Mouse (Mus musculus): ENCODE measurements around the gene Fra10ac1.

The Fra10ac1 gene

DNA sequence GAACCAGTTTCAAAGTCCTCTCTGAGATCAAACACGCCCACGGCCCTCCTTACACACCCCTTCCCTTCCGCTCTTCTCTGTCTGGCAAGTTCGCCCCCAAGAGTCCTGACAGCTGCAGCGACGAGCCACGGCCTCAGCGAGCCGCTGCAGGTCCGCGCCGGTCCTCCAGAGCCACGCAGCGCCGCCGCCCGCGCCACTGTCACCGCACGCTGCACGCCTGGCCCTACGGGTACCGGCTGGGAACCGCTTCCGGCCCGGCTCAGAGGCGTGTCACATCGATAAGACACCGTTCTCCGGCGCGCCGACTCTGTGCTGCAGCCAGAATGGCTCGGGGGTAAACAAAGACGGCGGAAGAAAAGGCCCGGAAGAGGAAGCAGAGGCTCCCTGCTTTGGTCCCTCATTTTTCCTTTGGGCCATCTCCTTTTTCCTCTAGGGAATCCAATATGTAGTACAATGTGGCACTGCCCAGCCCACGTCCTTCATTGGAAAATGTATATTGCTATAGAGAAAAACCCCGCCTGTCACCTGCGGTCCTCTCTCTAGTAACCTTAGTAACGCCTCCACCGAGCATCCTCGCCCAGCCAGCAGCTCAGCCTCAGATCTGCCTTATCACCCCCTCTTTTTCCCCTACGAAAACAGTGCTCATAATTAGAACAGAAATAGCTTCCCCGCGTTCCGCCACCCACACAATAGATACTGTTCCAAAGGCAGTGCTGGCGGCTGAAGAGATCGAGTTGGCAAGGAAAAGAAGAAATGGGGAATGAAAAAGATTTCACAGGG lies at the start of gene Fra10ac1:
Gene Fra10ac1 (minus strand): TSS at position 252 of the 780 bp plus-strand sequence.
- peak; percentile 89 to 96 for DNase-seq

DNA sequence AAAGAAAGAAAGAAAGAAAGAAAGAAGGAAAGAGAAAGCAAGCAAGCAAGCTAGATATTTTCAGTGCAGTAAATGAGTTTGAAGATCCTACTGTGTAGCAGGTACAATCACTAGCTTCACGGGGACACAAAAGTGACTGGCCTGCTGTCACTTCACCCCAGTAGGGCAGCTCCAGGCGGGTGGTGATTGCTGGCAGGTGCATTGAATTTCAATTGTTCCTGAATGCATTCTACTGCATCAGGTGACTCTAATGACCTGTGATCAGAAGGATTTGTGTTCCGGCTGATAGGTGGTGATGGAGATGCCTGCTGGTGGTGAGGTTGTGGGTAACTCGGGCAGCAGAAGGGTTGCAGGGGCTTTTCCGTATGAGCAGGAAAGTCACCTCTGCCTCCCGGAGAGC lies 47.1 kb upstream of the Fra10ac1 start:
- DNase-seq: peak; percentile 36 to 46

DNA sequence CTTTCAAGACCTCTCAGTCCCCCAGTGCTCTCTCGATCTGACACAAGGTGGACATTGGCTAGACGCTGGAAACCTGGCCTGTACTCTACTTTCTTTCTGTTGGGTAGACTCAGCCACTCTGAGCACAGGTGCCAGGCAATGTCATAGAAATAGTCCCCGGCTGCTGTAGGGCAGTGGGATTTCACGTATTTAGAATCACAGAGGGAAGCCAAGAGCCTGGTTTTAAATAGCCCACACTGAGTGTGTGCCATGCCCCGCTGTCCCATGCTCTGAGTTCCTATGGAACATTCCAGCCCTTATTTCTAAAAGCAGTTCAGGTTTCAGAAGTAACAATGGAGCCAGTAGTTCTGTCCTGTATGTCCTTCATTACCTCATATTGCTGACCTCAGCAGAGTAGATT lies 43.5 kb upstream of the Fra10ac1 start:
- DNase-seq: peak; percentile 30 to 40

DNA sequence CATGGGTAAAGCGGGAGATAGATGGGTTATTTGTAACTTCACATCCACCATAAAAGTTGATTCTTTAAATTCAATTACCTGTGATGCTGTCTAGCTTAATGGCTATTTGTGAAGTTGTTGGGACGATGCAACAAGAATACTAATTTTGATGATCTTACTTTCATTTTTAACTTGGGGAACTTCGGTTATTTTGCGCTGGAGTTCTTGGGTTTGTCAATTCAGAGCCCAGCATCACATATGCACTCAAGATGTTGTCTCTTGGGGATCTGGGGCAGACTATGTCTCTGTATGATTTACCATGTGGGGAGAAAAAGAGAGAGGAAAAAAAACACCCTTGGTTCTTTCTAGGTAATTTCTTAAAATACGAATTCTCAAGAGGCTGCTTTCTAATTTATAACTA lies 41.8 kb upstream of the Fra10ac1 start:
- no peak for DNase-seq

DNA sequence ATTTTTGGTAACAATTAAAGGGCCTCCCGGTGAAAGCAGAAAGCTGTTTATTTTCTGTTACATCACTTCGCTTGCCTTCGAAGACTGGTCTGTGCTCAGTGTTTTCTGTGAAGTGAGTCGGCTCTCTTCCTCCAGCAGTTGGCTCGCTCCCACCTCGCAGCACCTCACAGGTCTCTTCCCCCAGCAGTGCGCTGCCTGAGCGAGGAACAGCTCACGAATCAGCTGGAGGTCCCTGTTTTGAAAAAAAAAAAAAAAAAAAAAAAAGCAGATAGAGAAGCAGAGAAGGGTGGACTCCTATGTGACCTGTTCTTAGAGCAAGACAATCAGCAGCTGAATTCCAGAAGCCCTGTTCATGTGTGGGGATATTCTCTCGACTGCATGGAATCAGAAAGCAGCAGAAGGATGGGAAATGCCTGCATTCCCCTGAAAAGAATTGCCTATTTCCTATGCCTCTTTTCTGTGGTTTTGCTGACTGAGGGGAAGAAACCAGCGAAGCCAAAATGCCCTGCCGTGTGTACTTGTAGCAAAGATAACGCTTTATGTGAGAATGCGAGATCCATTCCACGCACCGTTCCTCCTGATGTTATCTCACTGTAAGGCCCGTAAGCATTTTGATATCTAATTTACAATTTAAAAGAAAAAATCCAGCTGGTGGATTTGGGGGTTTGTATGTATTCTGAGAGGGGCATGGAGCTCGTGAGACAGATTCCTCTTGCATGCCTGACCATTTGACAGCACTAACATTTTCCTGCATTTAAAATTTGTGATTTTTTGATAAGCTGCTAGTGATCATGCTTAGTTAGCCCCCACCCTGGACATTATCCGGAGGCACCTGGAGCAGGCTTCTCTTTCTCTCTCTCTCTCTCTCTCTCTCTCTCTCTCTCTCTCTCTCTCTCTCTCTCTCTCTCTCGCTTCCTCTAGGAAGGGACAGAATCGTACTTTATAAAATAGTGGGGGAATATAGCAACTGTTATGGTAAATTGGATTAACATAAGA lies 40.8 kb upstream of the Fra10ac1 start, which contains the start of gene Lgi1:
Gene Lgi1 (plus strand): TSS at position 32 of the 996 bp plus-strand sequence.
- peak; percentile 79 to 81 for DNase-seq

DNA sequence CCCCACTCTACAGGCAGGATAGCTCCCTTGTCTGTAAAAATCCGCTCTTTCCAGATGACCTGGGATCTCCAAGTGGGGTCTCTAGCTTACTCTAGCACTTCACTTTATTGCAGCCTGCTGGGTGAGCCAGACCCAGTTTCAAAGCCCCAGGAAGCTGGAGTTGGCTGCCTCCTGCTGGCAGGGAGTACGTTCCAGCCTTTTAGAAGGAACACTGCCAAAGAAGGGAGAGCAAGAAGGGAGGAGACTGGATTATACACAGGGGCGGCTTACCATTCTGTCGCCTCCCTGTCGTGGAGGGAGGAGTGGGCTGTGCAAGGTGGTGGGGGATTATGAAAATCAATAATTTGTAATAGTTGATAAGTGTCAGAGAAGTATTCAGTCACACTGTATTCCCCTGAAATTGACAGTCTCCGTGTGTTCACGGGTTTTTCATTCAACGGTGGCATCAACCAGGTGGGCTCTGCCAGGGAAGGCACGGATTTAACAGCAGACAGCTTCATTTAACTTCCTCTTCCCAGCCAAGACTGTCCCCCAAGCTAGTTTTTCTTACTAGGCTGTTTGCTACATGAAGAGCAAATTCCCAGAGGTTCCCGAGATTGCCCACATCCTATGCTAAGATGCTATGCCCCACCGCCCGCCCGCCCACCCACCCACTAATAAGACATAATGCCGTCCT lies 40.0 kb upstream of the Fra10ac1 start:
- peak; percentile 63 to 72 for DNase-seq

DNA sequence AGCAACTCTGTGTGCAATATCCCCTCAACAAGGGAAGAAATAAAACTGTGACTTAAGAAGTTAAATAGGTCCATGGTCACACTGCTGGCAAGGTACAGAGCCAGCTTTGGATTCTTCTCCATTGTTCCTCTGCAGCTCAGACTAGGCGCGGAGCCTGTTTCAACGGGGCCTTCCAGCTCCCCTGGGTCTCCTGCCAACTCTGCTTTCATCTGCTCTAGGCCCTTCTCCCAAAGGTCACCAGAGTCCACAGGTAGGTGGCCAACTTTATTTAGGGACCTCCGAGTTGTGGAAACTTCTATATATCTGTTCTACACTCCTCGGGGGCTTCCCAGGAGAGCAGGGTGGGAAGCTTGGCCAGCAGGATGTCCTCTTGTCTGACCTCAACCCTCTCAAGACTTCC lies 37.4 kb upstream of the Fra10ac1 start:
- no peak for DNase-seq

DNA sequence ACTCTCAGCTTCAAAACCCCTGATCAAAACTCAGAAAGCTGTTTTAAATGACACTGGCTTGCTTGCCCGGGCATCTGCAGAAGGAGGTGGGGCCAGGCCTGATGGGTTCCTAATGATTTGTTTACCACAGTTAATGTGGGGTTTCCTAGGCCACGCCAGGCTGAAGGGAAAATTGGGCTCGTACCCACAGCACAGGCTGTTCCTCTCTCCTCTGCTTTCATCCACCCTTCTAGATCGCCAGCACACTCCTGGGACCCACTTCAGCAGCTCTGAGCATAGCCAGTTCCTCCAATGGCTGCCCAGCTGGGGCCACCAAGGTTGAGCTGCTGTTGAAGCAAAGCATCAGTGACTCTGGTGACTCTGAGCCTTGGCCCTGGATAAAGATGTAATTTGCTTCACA lies 36.4 kb upstream of the Fra10ac1 start:
- DNase-seq: peak in 1 of 2 experiments; percentile 22

DNA sequence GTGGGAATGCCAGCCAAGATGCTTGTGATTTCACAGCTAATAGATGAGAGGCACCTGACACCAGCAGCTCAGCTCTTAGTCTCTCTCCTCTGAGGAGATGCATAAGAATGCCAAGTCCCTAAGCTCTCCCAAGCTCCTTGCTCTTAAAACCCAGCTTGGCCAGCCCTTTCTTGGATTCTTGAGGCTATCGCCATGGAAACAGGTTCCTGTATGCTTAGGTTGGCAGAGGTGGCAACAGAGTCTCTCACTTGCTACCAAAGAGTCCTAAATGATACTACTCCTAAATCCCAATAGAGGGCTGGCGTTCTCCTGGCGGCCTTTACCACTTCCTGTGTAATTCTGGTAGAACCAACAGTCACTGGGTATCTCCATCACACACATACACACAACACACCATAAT lies 35.5 kb upstream of the Fra10ac1 start:
- DNase-seq: no peak

DNA sequence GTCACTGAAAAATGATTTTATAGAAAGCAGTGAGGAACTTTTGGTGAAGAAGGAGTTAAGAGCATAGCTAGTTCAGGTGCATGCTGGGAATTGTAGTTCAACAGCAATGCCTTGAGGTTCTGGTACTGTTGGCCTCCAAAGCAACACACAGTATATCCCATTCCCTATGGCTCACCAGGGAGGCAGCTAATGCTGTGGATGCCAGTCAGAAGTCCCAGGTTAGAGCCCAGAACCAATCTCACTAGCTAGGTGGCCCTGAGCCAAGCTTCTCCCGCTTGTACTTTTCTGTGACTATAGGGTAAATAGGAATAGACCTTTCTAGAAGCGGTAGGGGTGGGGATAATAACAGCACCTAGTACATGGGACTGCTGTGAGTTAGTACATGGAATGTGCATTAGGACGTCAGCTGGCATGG lies 34.7 kb upstream of the Fra10ac1 start:
- DNase-seq: peak; percentile 66 to 68

DNA sequence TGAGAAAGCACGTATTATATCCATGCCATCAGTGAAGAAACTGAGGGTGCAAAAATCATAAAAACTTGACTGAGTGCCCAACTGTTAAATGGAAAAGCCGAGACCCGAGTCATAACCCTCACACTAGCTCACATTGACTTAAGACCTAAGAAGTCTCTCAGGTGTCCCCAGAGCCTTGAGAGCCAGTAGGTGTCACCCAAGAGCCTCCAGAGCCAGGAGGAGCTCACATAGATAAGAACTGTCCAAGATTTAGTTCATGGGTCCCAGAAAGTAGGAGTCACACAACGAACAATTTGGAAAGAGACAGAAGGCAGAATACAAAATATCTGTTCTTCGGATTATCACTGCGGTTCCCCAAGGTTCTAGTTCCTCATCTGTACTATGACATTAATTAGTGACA lies 29.8 kb upstream of the Fra10ac1 start:
- DNase-seq: peak; percentile 79 to 84

DNA sequence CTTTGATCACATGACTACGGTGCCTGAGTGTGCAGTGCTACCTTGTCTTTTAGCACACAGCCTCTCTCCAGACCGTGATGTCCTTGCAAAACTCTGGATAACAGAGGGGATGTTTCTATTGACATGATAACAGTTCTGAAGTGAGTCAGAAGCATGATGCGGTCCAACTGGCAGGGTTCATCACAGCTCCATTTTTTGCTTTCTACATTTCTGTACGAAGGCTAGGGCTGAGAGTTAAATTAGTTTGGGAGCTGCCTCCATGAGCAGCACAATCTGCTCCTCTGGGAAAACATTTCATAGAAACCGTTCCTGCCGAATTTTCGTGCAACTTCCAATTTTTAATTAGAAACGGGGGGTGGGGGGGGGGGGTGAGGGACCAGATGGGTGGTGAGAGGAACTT lies 25.7 kb upstream of the Fra10ac1 start:
- no peak for DNase-seq

DNA sequence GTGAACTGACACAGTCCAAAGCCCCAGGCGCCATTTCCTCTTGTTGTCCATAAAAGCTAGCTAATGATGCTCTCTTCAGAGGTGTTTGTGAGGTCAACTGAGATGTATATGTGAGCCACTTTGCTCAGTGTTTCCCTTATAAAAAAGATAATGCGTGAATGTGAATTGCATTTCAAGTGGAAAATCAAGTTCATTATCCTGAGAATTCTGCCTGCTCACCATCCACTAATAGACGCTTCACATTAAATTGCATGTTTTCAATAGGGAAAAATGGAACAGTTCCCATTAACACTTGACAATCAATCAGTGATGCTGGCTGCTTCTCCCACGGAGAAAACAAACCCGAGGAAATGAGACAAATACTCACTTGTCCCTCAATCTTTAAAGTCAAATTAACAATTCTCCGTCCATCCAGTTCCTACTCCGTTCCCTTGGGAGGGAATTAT lies 22.2 kb upstream of the Fra10ac1 start:
- no peak for DNase-seq

DNA sequence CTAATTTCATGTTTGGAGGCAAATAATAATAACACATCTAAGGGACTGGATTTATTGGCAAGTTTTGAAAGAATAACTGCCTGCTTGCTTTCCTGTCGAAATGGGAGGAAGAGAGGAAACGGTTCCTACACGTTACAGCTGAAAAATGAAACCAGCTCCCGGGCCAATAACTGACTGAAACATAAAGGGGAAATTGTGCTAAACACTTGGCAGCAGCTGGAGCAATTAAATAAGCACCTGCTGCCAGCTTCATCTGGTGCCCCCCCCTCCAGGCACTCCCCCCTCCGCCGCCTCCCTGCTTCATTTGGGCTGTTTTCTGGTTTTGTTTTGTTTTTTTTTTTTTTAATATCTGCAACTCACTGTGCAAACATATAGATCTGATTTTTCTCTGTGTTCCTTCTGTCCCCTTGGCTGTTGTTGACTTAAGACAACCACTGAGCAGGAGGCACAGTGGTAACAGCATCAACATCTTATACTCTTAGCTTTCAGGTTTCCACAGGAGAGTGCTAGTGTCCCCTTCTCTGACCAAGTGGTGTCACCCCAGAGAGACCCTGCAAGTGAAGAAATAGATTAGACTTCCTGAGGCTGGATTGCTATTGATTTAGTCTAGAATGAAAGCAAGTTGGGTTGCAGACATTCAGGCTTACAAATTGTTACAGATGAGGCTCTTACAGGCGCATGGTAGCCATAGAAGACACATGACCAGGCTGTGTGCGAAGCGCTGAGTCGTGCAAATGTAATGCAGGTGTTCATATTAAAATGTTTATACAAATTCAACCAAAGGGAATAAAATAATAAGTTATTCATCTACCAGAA lies 21.6 kb upstream of the Fra10ac1 start:
- no peak for DNase-seq

DNA sequence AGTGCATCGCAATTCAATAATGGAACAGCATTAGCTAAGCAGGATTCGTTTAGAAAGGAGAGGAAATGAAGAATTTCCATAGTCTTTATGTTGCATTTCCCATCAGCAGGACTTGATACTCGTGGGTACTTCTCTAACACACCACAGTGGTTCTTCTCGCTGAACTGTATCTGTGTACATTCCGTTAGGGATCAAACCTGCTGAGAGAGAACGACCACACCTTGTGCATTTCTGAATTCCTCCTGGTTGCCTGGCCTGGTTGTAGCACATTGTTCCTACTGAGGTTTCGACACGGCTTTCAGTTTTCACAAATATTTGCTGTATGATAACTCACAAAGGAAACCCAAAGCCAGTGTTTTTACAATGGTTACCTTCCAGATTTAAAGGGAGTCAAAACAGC lies 20.8 kb upstream of the Fra10ac1 start:
- DNase-seq: no peak

DNA sequence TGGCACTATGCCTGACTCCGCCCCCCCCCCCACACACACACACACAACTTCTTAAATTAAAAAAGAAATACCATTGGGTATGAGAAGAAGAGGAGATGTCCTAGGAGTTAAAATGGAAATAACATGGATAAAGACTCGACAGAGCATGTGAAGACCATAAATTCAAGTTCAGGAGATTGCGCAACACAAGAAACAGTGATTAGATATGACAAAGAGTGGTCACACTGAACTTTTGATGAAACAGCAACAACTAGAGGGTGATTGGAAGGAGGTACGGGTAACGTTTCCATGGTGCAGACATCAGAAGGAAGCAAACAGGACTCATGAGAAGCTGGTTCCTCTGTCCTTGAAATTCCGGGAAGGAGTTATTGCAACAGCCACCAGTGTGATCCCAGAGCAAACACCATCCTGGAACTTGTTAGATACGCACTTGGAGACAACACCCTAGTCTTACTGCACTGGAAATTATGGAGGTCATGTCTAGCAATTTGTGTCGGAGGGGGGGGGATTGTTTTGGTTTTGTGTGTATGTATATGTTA lies 18.4 kb upstream of the Fra10ac1 start:
- DNase-seq: no peak

DNA sequence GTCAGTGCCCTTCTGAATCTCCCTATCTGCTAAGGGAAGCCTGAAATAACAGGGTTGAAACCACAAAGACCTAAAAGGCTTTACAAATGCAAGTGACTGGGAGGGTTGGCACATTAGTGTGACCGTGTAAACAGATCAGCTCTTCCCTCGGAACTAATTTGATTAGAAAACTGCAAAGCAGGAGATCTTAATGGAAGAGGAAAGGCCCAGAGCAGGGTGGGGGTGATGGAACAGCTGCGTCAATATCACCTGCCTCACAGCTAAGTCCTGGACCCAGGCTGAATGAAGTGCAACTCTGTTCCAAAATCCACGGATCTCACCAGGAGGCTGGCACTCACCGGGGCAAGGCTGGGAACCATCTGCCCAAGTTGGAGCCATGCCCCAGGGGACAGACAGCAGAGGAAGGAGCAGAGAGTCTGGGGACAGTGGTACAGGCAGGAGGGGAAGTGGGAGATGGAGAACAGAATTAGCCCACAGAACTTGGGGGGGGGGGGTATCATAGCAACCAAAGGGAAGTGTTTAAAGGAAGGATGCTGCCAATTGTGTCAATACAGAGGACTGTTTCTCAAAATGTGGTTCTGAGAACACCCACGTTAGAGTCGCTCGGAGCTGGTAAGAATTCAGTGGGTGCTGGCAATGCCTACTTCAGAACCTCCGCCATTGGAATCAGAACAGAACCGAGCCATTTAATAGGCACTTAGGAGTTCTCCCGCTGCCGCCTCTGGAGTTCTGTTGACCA lies 14.4 kb upstream of the Fra10ac1 start:
- DNase-seq: peak; percentile 94 to 95

DNA sequence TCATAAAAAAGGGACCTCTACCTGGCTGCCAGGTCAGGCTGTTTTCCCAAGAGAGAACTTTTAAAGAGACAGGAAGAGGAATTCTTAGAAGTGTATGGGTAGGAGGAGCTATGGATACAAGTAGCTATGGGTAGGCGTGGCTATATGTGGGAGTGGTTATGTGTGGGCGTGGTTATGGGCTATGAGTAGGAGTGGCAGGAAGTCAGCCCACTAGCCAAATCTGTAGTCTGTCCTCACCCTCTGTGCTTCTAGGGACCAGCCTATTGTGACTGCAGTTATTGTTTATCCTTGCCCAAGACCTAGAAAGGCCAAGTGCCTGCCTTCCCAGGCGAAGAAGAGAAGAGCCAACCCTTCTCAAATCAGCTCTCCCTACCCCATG lies 13.9 kb upstream of the Fra10ac1 start:
- peak in 1 of 2 experiments; percentile 40 for DNase-seq

DNA sequence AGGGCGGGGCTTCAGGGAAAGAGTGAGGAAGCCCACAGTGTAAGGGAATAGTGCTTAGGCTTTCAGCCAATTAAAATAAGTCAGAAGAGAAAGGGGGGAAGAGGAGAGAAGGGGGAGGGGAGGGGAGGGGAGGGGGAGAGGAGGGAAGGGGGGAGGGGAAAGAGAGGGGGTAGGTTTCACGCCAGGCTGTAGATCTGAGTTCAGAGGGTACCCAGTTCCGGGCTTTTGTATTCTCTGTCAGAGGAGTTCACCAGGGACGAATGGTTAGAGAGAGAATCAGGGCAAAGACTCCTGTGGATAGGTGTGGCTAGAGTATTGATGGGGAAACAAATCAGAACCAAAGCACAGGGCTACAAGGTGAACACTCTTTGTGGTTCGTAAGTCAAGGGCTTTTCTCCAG lies 12.6 kb upstream of the Fra10ac1 start:
- no peak for DNase-seq

DNA sequence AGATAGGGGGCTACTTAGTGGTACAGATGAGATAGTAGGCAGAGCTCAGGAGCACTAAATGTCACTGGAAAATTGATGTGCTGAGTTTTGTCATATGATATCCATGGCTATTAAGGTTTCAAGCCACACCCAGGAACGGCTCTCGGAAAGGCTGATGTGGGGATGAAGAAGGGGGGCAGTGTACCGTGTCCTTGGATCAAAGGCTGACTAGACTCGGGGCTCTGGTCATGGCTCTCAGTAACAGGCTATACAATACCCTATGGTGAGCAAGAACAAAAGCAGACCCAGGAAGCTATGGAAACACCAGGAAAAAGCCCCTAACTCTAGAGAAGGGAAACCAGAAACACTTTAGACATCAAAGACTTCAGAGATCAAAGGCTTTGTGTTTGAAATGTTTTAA lies 8.6 kb upstream of the Fra10ac1 start:
- DNase-seq: no peak

DNA sequence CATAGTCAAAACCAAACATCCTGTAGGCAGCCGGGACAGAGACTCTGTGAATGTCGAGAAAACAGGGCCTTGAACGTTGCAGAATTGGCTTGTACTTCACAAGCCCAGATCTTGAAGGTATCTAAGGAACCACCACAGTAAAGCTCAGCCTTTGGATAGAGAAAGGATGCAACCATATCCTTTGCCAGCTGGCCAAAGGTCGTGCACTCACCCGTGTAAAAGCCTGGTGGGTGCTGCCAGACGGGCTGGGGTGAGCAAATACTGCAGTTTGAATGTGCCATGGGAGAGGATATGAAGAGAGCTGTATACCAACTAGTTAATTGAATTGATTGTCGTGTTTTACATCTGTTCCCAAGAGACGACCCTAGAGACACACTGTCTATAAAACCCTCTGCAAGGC lies 8.1 kb upstream of the Fra10ac1 start:
- no peak for DNase-seq

All from cerebellum, adult 18-20 months (tissue).